Mouse (Mus musculus): ENCODE results near the gene Osbpl9. TPM values are rescaled to one million over a fixed set of nuclear protein-coding genes. Genes with fewer than 3 reads are reported as not detected.

Osbpl9 gene
- total and polyA plus RNA-seq, 2 experiments from 2014 or later = 56.9 to 74.9 TPM

DNA sequence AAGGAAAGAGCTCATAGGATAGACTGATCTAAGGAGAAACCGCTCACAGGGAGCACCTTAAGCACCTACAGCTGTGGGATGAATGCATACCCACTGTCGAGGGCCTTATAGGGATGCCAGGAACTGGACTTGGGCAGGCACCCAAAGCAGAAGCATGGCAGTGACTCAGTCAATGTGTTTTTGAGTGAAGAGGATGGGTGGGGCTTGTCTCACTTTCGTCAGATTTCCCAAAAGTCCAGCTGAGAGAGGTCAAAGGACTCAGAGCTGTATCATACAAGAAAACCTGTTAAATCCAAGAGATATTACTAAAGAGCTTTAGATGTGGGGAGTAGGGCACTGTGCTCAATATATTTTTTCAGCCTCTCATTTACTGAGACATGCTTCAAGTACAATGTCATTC is 85.6 kb downstream of the Osbpl9 start:
- H3K4me2 ChIP-seq (ENCODE audit: low read depth, low read length, poor library complexity, severe bottlenecking) = no peak overlapping the region

DNA sequence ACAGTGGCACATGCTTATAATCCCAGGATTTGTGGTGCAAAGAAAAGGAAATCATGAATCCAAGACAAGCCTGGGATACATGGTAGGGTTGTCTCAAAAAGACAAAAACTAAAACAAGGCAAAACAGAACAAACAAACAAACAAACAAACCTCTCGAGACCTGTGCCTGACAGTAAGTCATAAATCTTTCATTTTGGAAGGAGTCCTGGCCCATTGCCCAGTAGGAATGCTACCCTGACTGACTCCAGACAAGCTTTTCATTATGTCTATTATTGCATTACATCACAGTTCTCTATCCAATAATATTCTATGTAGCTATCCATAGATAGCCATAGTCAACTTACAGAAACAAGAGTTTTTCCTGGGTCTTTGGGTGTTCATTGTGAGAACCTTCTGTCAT is 86.3 kb downstream of the Osbpl9 start:
- Histone ChIP-seq H3K4me1 (ENCODE audit: insufficient read depth, low read length) (no peaks in the 10 kb centered on the region), H3K9ac (replicated peaks; ENCODE audit: low read length, poor library complexity, severe bottlenecking) (no peak overlapping the region), H3K36me3 (ENCODE audit: insufficient read depth, low read length) (no peaks in the 10 kb centered on the region), H3K4me2 (ENCODE audit: low read depth, low read length, poor library complexity, severe bottlenecking) (no peak overlapping the region), H3K4me3 (ENCODE audit: low read depth, low read length) (no peak overlapping the region), H3K27ac (ENCODE audit: low read depth, low read length) (no peak overlapping the region), H3K27me3 (ENCODE audit: insufficient read depth, low read length) (no peaks in the 10 kb centered on the region), H3K9me3 (ENCODE audit: low read length) (no peaks in the 10 kb centered on the region)
- TF ChIP-seq CTCF (IDR thresholded peaks at IDR 0.05) = no peak
- no peak for DNase-seq (ENCODE audit: low spot score)
- 62% methylated on average over 1 of the region's 1 CpGs for WGBS
- no peak for ATAC-seq (ENCODE audit: low FRiP score)

More for the DNA sequence above, 85.6 kb downstream of the Osbpl9 start:
- Histone ChIP-seq H3K27ac (ENCODE audit: low read depth, low read length) (no peak overlapping the region), H3K4me3 (ENCODE audit: low read depth, low read length) (no peak overlapping the region), H3K27me3 (ENCODE audit: insufficient read depth, low read length) (no peaks in the 10 kb centered on the region), H3K9me3 (ENCODE audit: low read length) (no peaks in the 10 kb centered on the region), H3K4me1 (ENCODE audit: insufficient read depth, low read length) (no peaks in the 10 kb centered on the region), H3K36me3 (ENCODE audit: insufficient read depth, low read length) (no peaks in the 10 kb centered on the region), H3K9ac (replicated peaks; ENCODE audit: low read length, poor library complexity, severe bottlenecking) (no peak overlapping the region)
- no peak for TF ChIP-seq CTCF (IDR thresholded peaks at IDR 0.05)
- DNase-seq (ENCODE audit: low spot score) (no peak), ATAC-seq (ENCODE audit: low FRiP score) (no peak)
- WGBS = 68% methylated on average over 3 of the region's 3 CpGs

DNA sequence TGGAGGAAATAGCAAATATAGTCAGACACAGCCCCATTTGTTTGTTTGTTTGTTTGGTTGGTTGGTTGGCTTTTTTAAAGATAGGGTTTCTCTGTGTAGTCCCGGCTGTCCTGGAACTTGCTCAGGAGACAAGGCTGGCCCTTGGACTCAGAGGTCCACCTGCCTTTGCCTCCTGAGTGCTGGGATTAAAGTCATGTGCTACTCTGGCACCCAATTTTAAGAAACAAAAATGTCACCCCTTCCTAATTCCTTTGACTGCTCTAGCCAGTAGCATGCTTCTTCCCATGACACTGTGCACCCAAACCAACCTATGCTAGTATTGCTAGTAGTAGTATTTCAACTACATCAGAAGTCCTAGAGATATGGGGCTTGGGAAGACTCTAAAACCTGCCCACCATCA is 87.8 kb downstream of the Osbpl9 start:
- H3K27ac ChIP-seq (ENCODE audit: low read depth, low read length) = no peak overlapping the region
- H3K4me1 ChIP-seq (ENCODE audit: insufficient read depth, low read length) = no peaks in the 10 kb centered on the region
- no peak overlapping the region for H3K4me2 ChIP-seq (ENCODE audit: low read depth, low read length, poor library complexity, severe bottlenecking)
- no peak overlapping the region for H3K4me3 ChIP-seq (ENCODE audit: low read depth, low read length)
- WGBS = 90% methylated on average over 1 of the region's 1 CpGs
- no peak for TF ChIP-seq CTCF (IDR thresholded peaks at IDR 0.05)
- H3K9ac ChIP-seq (replicated peaks; ENCODE audit: low read length, poor library complexity, severe bottlenecking) = no peak overlapping the region
- no peaks in the 10 kb centered on the region for H3K27me3 ChIP-seq (ENCODE audit: insufficient read depth, low read length)
- no peaks in the 10 kb centered on the region for H3K9me3 ChIP-seq (ENCODE audit: low read length)
- DNase-seq (ENCODE audit: low spot score) = no peak
- no peaks in the 10 kb centered on the region for H3K36me3 ChIP-seq (ENCODE audit: insufficient read depth, low read length)
- ATAC-seq (ENCODE audit: low FRiP score) = no peak

DNA sequence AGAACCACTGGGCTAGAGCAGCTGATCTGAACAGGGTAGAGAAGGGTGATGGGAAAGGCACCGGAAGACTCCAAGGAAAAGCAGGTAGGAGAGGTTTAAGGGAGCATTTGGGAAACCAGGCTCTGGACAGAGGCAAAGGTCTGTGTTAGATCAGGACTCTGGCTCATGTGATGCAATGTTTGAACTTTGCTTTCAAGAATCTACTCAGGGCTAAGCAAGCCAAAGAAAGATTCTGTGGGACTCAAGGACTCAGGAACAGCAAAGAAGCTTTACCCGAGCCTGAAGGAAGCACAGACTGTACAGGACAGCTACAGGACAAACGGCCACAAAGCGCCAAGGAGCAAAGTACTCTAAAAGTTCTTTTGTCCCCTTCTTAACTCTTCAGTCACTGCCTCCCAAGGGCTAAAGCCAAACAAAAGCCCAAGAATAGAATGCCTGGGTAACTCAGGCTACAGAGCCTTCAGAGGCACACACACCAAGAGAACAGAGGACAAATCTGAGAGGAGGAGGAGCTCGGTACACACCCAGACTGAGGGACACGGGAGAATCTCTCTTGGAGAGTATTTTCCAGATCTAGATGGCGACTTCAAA is 89.1 kb downstream of the Osbpl9 start:
- 30% methylated on average over 7 of the region's 7 CpGs for WGBS
- DNase-seq (ENCODE audit: low spot score) (no peak), ATAC-seq (ENCODE audit: low FRiP score) (no peak)
- no peak for TF ChIP-seq CTCF (IDR thresholded peaks at IDR 0.05)
- Histone ChIP-seq H3K27ac (ENCODE audit: low read depth, low read length) (no peak overlapping the region), H3K36me3 (ENCODE audit: insufficient read depth, low read length) (no peaks in the 10 kb centered on the region), H3K9me3 (ENCODE audit: low read length) (no peaks in the 10 kb centered on the region), H3K4me2 (ENCODE audit: low read depth, low read length, poor library complexity, severe bottlenecking) (no peak overlapping the region), H3K9ac (replicated peaks; ENCODE audit: low read length, poor library complexity, severe bottlenecking) (no peak overlapping the region), H3K27me3 (ENCODE audit: insufficient read depth, low read length) (no peaks in the 10 kb centered on the region), H3K4me3 (ENCODE audit: low read depth, low read length) (no peak overlapping the region), H3K4me1 (ENCODE audit: insufficient read depth, low read length) (no peaks in the 10 kb centered on the region)

DNA sequence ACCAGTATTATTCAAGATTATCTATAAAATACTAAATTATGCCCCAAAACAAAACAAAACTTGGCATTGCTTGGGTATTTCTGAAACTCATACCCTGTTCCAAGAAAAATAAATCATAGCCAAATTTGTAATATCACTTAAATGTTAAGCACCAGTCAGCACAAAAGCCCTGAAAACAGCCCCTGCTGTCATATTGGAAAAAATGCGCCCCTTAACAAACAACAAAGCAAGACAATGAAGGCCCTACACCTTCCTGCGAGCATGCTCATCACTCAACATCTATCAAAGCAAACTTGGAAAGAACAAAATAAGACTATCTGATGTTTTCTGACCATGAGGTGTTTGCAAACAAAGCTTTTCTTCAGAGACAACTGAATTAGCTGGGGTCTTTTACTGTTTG is 91.1 kb downstream of the Osbpl9 start:
- Histone ChIP-seq H3K9ac (replicated peaks; ENCODE audit: low read length, poor library complexity, severe bottlenecking) (no peak overlapping the region), H3K4me2 (ENCODE audit: low read depth, low read length, poor library complexity, severe bottlenecking) (no peak overlapping the region), H3K9me3 (ENCODE audit: low read length) (no peaks in the 10 kb centered on the region), H3K4me1 (ENCODE audit: insufficient read depth, low read length) (no peaks in the 10 kb centered on the region), H3K36me3 (ENCODE audit: insufficient read depth, low read length) (no peaks in the 10 kb centered on the region), H3K4me3 (ENCODE audit: low read depth, low read length) (no peak overlapping the region), H3K27ac (ENCODE audit: low read depth, low read length) (no peak overlapping the region), H3K27me3 (ENCODE audit: insufficient read depth, low read length) (no peaks in the 10 kb centered on the region)
- ATAC-seq (ENCODE audit: low FRiP score) (no peak), DNase-seq (ENCODE audit: low spot score) (no peak)
- TF ChIP-seq CTCF (IDR thresholded peaks at IDR 0.05) = no peak
- WGBS = 91% methylated on average over 2 of the region's 2 CpGs

DNA sequence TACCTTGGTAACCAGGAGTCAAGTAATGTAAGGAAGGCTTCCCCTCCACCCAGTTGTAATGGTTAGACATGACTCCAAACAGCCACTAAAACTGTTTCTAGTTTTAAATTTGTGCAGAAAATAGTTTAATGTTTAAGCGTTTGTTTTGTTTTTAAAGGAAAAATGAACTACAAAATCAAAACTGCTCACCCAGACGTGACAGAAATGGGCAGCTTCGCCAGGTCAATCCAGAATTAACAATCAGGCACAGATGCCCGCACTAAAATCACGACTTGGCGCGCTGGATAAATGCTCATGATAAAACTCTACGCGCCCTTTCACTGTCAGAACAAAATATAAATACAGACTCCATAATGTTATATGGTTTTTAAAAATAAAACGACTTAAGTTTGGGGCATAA is 92.4 kb downstream of the Osbpl9 start:
- no peak overlapping the region for H3K9ac ChIP-seq (replicated peaks; ENCODE audit: low read length, poor library complexity, severe bottlenecking)
- no peaks in the 10 kb centered on the region for H3K4me1 ChIP-seq (ENCODE audit: insufficient read depth, low read length)
- H3K4me3 ChIP-seq (ENCODE audit: low read depth, low read length) = no peak overlapping the region
- H3K9me3 ChIP-seq (ENCODE audit: low read length) = no peaks in the 10 kb centered on the region
- ATAC-seq (ENCODE audit: low FRiP score) = no peak
- H3K4me2 ChIP-seq (ENCODE audit: low read depth, low read length, poor library complexity, severe bottlenecking) = no peak overlapping the region
- DNase-seq (ENCODE audit: low spot score) = no peak
- no peaks in the 10 kb centered on the region for H3K36me3 ChIP-seq (ENCODE audit: insufficient read depth, low read length)
- H3K27ac ChIP-seq (ENCODE audit: low read depth, low read length) = no peak overlapping the region
- no peaks in the 10 kb centered on the region for H3K27me3 ChIP-seq (ENCODE audit: insufficient read depth, low read length)
- TF ChIP-seq CTCF (IDR thresholded peaks at IDR 0.05) = no peak
- WGBS = 90% methylated on average over 10 of the region's 10 CpGs

Data from midbrain, postnatal 0 days (tissue).